Mouse (Mus musculus) myocyte (in vitro differentiated cells): ENCODE data around the gene Hacd1. TPM values are rescaled to one million over a fixed set of nuclear protein-coding genes. Genes with fewer than 3 reads are reported as not detected.

Experiments
- H3K27me3 ChIP-seq: one replicate; pipeline ENCODE4 v1.6.1; 2011; ENCODE audit not compliant: control insufficient read depth, insufficient read depth, insufficient read length
- H3K36me3 ChIP-seq: one replicate; pipeline ENCODE4 v1.6.1; 2011; ENCODE audit not compliant: control insufficient read depth, insufficient read depth
- H3K4me2 ChIP-seq: one replicate; pipeline ENCODE4 v1.6.1; 2011; ENCODE audit warnings: low read depth, control low read depth
- H3K4me3 ChIP-seq: one replicate; pipeline ENCODE4 v1.5.1; 2011; ENCODE audit warnings: mild to moderate bottlenecking, control low read depth, moderate library complexity
- H3K79me2 ChIP-seq: one replicate; pipeline ENCODE4 v1.6.1; 2011; ENCODE audit not compliant: control insufficient read depth, insufficient read depth
- H3ac ChIP-seq: one replicate; pipeline ENCODE4 v1.6.1; 2011; ENCODE audit not compliant: control insufficient read depth, insufficient read length
- CEBPB ChIP-seq: IDR thresholded peaks from 2 replicates; pipeline ENCODE4 v1.6.1; 2011; ENCODE audit warnings: mild to moderate bottlenecking, moderate library complexity; ENCODE audit not compliant: poor library complexity, insufficient read depth, severe bottlenecking
- E2F4 ChIP-seq: IDR thresholded peaks from one replicate; pipeline ENCODE4 v1.6.1; 2011; ENCODE audit warnings: mild to moderate bottlenecking, control low read depth, moderate library complexity; ENCODE audit not compliant: insufficient read depth
- MAX ChIP-seq: IDR thresholded peaks from one replicate; pipeline ENCODE4 v1.6.1; 2011; ENCODE audit warnings: low read depth, mild to moderate bottlenecking, control low read depth
- MYOD1 ChIP-seq, 3 experiments: IDR thresholded peaks; one replicate each; pipeline ENCODE4 v1.6.1; 2011; ENCODE audit warnings: control low read depth in 2 of 3, low read depth in 2 of 3, mild to moderate bottlenecking in 2 of 3, moderate library complexity in 1 of 3; ENCODE audit not compliant: insufficient read length in 2 of 3, control insufficient read depth in 1 of 3
- MYOG ChIP-seq, 3 experiments: IDR thresholded peaks; one replicate each; pipeline ENCODE4 v1.6.1; 2011; ENCODE audit warnings: control low read depth in 2 of 3, low read depth in 2 of 3, mild to moderate bottlenecking in 2 of 3; ENCODE audit not compliant: insufficient read length in 2 of 3, control insufficient read depth in 1 of 3, insufficient read depth in 1 of 3
- POLR2A ChIP-seq: IDR thresholded peaks from one replicate; pipeline ENCODE4 v1.6.1; 2011; ENCODE audit warnings: low read depth, mild to moderate bottlenecking, control low read depth, moderate library complexity; ENCODE audit not compliant: insufficient read length
- POLR2AphosphoS2 ChIP-seq: IDR thresholded peaks from one replicate; pipeline ENCODE4 v1.6.1; 2011; ENCODE audit warnings: low read depth, control low read depth; ENCODE audit not compliant: insufficient read length
- REST ChIP-seq: IDR thresholded peaks from one replicate; pipeline ENCODE4 v1.6.1; 2011; ENCODE audit warnings: mild to moderate bottlenecking, control low read depth, moderate library complexity; ENCODE audit not compliant: insufficient read depth, insufficient read length
- SRF ChIP-seq: IDR thresholded peaks from one replicate; pipeline ENCODE4 v1.6.1; 2011; ENCODE audit warnings: low read depth; ENCODE audit not compliant: control insufficient read depth, insufficient read length
- TCF12 ChIP-seq: IDR thresholded peaks from one replicate; pipeline ENCODE4 v1.6.1; 2011; ENCODE audit warnings: mild to moderate bottlenecking, control low read depth; ENCODE audit not compliant: poor library complexity, insufficient read depth, severe bottlenecking
- TCF3 ChIP-seq: IDR thresholded peaks from one replicate; pipeline ENCODE4 v1.6.1; 2011; ENCODE audit warnings: low read depth, control low read depth; ENCODE audit not compliant: insufficient read length
- USF1 ChIP-seq: IDR thresholded peaks from one replicate; pipeline ENCODE4 v1.6.1; 2011; ENCODE audit warnings: low read depth, mild to moderate bottlenecking, control low read depth, moderate library complexity
- polyA plus RNA-seq: library from polyadenylated mRNA; unstranded; fragments of >200 nt; fragmentation: generic; extraction: Trizol; gene quantifications from one replicate; pipeline ENCODE4 v1.2.1, GENCODE M21; 2012; ENCODE audit warnings: missing spikeins

Gene Hacd1
- polyA plus RNA-seq, 1 experiment: 254 TPM

DNA sequence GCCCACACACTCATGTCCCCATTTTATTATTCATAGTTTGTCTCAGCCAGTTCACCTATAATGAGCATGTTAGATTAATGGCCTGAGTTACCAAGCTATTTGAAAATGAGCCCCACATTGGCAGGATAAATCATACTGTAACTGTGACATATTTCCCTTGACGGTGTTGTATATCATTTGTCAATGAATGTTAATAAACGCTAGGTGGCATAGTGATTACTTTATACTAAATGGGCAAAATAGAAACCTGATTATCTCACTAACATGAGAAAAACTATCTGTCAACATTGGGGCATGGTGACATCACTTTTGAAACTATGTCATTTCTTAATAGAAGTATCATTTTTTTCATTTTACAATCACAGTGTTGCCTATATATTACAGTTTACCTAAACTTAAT, 198.5 kb downstream of the Hacd1 start:
- H3K36me3 ChIP-seq: no peaks in the 10 kb centered on the region
- H3ac ChIP-seq: no peak overlapping the region
- H3K27me3 ChIP-seq: no peaks in the 10 kb centered on the region
- no peak overlapping the region for H3K4me2 ChIP-seq
- H3K79me2 ChIP-seq: no peaks in the 10 kb centered on the region
- no peak for TF ChIP-seq CEBPB
- TF ChIP-seq SRF: no peak
- no peak for TF ChIP-seq TCF12
- no peak for TF ChIP-seq E2F4
- TF ChIP-seq POLR2AphosphoS2: no peak
- TF ChIP-seq POLR2A: no peak
- TF ChIP-seq MAX: no peak
- no peak for TF ChIP-seq USF1
- no peak for TF ChIP-seq MYOD1 (IDR thresholded peaks at IDR 0.05; ENCODE audit: control insufficient read depth in 1 of 3, insufficient read length in 2 of 3, low read depth in 2 of 3)
- TF ChIP-seq TCF3: no peak
- TF ChIP-seq REST: no peak
- no peak for TF ChIP-seq MYOG (IDR thresholded peaks at IDR 0.05; ENCODE audit: control insufficient read depth in 1 of 3, insufficient read depth in 1 of 3, insufficient read length in 2 of 3, low read depth in 2 of 3)
- no peak overlapping the region for H3K4me3 ChIP-seq

GRCm38 (mm10) chr2:13855510-13855909, 200.4 kb downstream of the Hacd1 start:
- no peak overlapping the region for H3K4me3 ChIP-seq
- H3ac ChIP-seq: no peak overlapping the region
- TF ChIP-seq E2F4 (no peak), REST (no peak), MYOG (IDR thresholded peaks at IDR 0.05; ENCODE audit: control insufficient read depth in 1 of 3, insufficient read depth in 1 of 3, insufficient read length in 2 of 3, low read depth in 2 of 3) (no peak), POLR2AphosphoS2 (no peak), CEBPB (no peak), POLR2A (no peak), TCF3 (no peak), TCF12 (no peak), USF1 (no peak), MYOD1 (IDR thresholded peaks at IDR 0.05; ENCODE audit: control insufficient read depth in 1 of 3, insufficient read length in 2 of 3, low read depth in 2 of 3) (no peak), MAX (no peak), SRF (no peak)
- H3K4me2 ChIP-seq: no peak overlapping the region
- no peaks in the 10 kb centered on the region for H3K36me3 ChIP-seq
- no peaks in the 10 kb centered on the region for H3K79me2 ChIP-seq
- no peaks in the 10 kb centered on the region for H3K27me3 ChIP-seq

DNA sequence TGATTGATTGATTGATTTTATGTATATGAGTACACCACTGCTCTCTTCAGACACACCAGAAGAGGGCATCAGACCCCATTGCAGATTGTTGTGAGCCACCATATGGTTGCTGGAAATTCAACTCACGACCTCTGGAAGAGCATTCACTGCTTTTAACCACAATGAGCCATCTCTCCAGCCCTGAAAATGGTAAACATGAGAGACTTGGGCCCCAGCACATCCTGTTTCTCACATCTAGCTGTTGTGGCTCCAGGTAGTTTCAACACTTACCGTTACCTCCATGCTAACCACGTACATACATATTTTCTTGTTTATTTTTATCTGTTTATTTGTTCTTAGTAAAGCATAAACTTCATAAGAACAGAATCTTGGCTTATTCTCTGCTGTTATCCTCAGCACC, 219.6 kb downstream of the Hacd1 start:
- no peak for TF ChIP-seq CEBPB
- no peak for TF ChIP-seq TCF12
- no peaks in the 10 kb centered on the region for H3K36me3 ChIP-seq
- no peaks in the 10 kb centered on the region for H3K27me3 ChIP-seq
- H3K79me2 ChIP-seq: no peaks in the 10 kb centered on the region
- H3K4me2 ChIP-seq: no peak overlapping the region
- no peak overlapping the region for H3K4me3 ChIP-seq
- no peak overlapping the region for H3ac ChIP-seq

- H3K27me3 ChIP-seq: no peaks in the 10 kb centered on the region
- H3K79me2 ChIP-seq: no peaks in the 10 kb centered on the region
- H3K36me3 ChIP-seq: no peaks in the 10 kb centered on the region
- no peak overlapping the region for H3K4me2 ChIP-seq
- H3ac ChIP-seq: no peak overlapping the region
- H3K4me3 ChIP-seq: no peak overlapping the region
- TF ChIP-seq POLR2A (no peak), REST (no peak), MAX (no peak), POLR2AphosphoS2 (no peak), MYOD1 (IDR thresholded peaks at IDR 0.05; ENCODE audit: control insufficient read depth in 1 of 3, insufficient read length in 2 of 3, low read depth in 2 of 3) (no peak), TCF3 (no peak), TCF12 (no peak), MYOG (IDR thresholded peaks at IDR 0.05; ENCODE audit: control insufficient read depth in 1 of 3, insufficient read depth in 1 of 3, insufficient read length in 2 of 3, low read depth in 2 of 3) (no peak), SRF (no peak), USF1 (no peak), E2F4 (no peak), CEBPB (no peak)
These were observed 220.9 kb downstream of the Hacd1 start for GRCm38 (mm10) chr2:13834989-13835388.

DNA sequence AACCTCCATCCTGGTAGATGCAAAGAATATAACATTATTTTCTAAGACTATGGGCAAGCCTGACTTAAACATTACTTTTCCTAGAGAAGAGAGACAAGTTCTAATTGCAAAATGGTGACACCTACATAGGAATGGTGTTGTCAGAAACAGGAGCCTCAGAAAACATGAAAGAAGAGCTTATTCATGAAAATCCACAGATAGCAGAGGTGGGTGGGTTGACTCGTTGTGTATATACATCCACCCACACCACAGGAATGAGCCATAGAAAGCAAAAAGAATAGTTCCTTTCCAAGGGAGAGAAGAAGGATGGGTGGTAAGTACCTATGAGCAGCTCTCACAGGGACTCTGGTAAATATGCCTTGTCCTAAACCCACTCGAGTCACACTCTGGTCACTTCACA, 239.3 kb downstream of the Hacd1 start:
- no peak for TF ChIP-seq MYOD1 (IDR thresholded peaks at IDR 0.05; ENCODE audit: control insufficient read depth in 1 of 3, insufficient read length in 2 of 3, low read depth in 2 of 3)
- TF ChIP-seq MAX: no peak
- TF ChIP-seq CEBPB: no peak
- TF ChIP-seq REST: no peak
- TF ChIP-seq POLR2AphosphoS2: no peak
- TF ChIP-seq MYOG (IDR thresholded peaks at IDR 0.05; ENCODE audit: control insufficient read depth in 1 of 3, insufficient read depth in 1 of 3, insufficient read length in 2 of 3, low read depth in 2 of 3): no peak
- TF ChIP-seq TCF12: no peak
- no peak for TF ChIP-seq TCF3
- TF ChIP-seq POLR2A: no peak
- no peak for TF ChIP-seq SRF
- no peak for TF ChIP-seq E2F4
- no peak for TF ChIP-seq USF1
- no peaks in the 10 kb centered on the region for H3K27me3 ChIP-seq
- H3K4me2 ChIP-seq: no peak overlapping the region
- no peak overlapping the region for H3K4me3 ChIP-seq
- no peaks in the 10 kb centered on the region for H3K79me2 ChIP-seq
- H3K36me3 ChIP-seq: no peaks in the 10 kb centered on the region
- no peak overlapping the region for H3ac ChIP-seq
